In the genomic region with DNA sequence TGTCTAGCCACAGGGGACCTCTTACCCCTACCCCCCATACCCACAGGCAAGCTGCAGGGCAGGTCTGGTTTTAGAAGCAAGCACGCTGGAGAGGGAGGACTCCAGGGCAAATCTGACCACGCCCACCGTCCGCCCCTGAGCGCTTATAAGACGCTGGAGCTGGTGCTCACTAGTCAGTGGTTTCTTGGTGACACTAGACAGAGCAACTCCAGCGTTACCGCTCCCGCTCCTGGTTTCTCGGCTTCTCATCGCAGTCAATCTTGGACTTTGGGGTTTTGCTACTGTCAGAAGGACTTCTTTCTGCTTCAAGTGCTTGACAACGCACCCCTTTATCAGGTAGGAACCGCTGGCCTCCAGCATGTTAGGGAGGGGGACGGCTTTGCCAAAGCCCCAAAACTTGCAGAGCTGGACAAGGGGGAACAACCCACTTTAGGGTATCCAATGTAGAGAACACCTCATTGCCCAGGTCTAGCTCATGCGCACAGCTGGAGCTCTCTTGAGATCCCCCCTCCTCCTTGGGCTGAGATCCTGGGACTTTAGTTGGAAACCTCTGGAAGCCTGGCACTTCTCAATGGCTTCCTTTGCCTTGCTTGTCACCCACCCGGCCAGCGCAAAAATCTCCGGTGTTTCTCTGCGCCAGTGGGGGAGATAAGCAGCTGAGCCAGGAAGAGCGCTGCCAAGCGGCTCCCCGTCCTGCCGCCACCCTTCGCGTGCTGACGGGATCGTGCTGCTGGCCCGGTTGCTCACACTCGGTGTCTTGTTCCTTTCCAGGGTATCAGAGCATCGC, we compare ENCODE assay signal across 7 mouse cellular contexts. TPM values are rescaled to one million over a fixed set of nuclear protein-coding genes. Genes with fewer than 3 reads are reported as not detected.
DNase-seq lines count a peak whose midpoint lies in the region; ATAC-seq lines count a peak whose summit lies in the region.

A gene (plus strand): TSS at position 176 of the 787 bp plus-strand sequence.

- H3K36me3 ChIP-seq in limb, embryonic 15.5 days, result no peaks in the 10 kb centered on the region
- no peaks in the 10 kb centered on the region for H3K36me3 ChIP-seq in midbrain, embryonic 16.5 days (ENCODE audit: control insufficient read depth, insufficient read depth, low read length)
- H3K36me3 ChIP-seq in splenic B cell, adult 2 months (ENCODE audit: control insufficient read depth, insufficient read depth, low read length, poor library complexity, severe bottlenecking), result no peaks in the 10 kb centered on the region

- H3K4me1 ChIP-seq in limb, embryonic 15.5 days, result peaks cover 57% of the 10 kb centered on the region
- peaks cover 33% of the 10 kb centered on the region for H3K4me1 ChIP-seq in midbrain, embryonic 16.5 days (ENCODE audit: control insufficient read depth, insufficient read depth, low read length)

- H3K4me3 ChIP-seq in limb, embryonic 15.5 days, result peak within 1 kb of the TSS; percentile 48
- H3K4me3 ChIP-seq in midbrain, embryonic 16.5 days (ENCODE audit: low read depth, low read length), result peak within 1 kb of the TSS; percentile 38

- no peak within 1 kb of the TSS for H3K27ac ChIP-seq in limb, embryonic 15.5 days
- H3K27ac ChIP-seq in midbrain, embryonic 16.5 days (ENCODE audit: low read length), result no peak within 1 kb of the TSS

- H3K27me3 ChIP-seq in limb, embryonic 15.5 days, result peaks cover 52% of the 10 kb centered on the region
- H3K27me3 ChIP-seq in midbrain, embryonic 16.5 days (ENCODE audit: control insufficient read depth, insufficient read depth, low read depth, low read length), result peaks cover 28% of the 10 kb centered on the region
- H3K27me3 ChIP-seq in splenic B cell, adult 2 months (ENCODE audit: control insufficient read depth, insufficient read depth, low read length, poor library complexity, severe bottlenecking), result 0 out of 2 replicates have a peak, but pooled peaks cover 2% of the 10 kb centered on the region

- WGBS in limb, embryonic 15.5 days, result 1% methylated on average over 30 of the region's 30 CpGs
- 1% methylated on average over 30 of the region's 30 CpGs for WGBS in midbrain, embryonic 16.5 days

- peak; percentile 83 to 87 for DNase-seq in adrenal gland, adult 18-20 months (ENCODE audit: low spot score in 2 of 2)
- peak; percentile 59 to 83 for DNase-seq in gastrocnemius, postnatal 4 days (ENCODE audit: low spot score in 2 of 2)
- DNase-seq in splenic B cell, adult 2 months (ENCODE audit: low read depth, low spot score), result peak; percentile 79

- peak within 1 kb of the TSS; percentile 29; the same call in 1 of the 2 replicates for H3K9ac ChIP-seq in limb, embryonic 15.5 days
- H3K9ac ChIP-seq in midbrain, embryonic 16.5 days (ENCODE audit: low read depth, low read length), result 0 out of 2 replicates have a peak within 1 kb of the TSS, but pooled peaks have one; percentile 23

- peak; percentile 33 for ATAC-seq in common myeloid progenitor, adult 5-6 weeks (replicated peaks; ENCODE audit: low read depth, poor library complexity, severe bottlenecking)
- ATAC-seq in inflammation-experienced regulatory T-cells, adult 6 months, result peak; percentile 31
- no peak for ATAC-seq in limb, embryonic 15.5 days (ENCODE audit: insufficient number of reproducible peaks, low FRiP score, low TSS enrichment, low read depth)
- ATAC-seq in midbrain, embryonic 16.5 days, result no peak

- no peaks in the 10 kb centered on the region for H3K9me3 ChIP-seq in limb, embryonic 15.5 days
- no peaks in the 10 kb centered on the region for H3K9me3 ChIP-seq in midbrain, embryonic 16.5 days (replicated peaks; ENCODE audit: control insufficient read depth, low read length, poor library complexity, severe bottlenecking)

- H3K4me2 ChIP-seq in limb, embryonic 15.5 days, result peak within 1 kb of the TSS; percentile 75
- H3K4me2 ChIP-seq in midbrain, embryonic 16.5 days (ENCODE audit: low read length), result peak within 1 kb of the TSS; percentile 74

RNA-seq across cellular contexts. Expression of the gene that starts here (rescaled TPM):
- 10 to 100 TPM; 19.2 to 26.4 TPM for total RNA-seq in adrenal gland, adult 18-20 months (2021)
- not detected in 2 replicates for total RNA-seq in common myeloid progenitor, adult 5-6 weeks (2017)
- total RNA-seq in gastrocnemius, postnatal 4 days (2021), result 10 to 100 TPM in 1 of 2 experiments, 1 to 10 TPM in 1; 8.5 to 11.4 TPM
- not detected for polyA plus RNA-seq in inflammation-experienced regulatory T-cells, adult 6 months (2017; shearing (Covaris generic))
- polyA plus RNA-seq in limb, embryonic 15.5 days (2015; fragmentation: Nextera tagmentation; extraction: Ambion mirVana), result 7.3 and 7.7 TPM in 2 replicates
- 3.9 and 4.9 TPM in 2 replicates for polyA plus RNA-seq in midbrain, embryonic 16.5 days (2015; fragmentation: Nextera tagmentation; extraction: Ambion mirVana)

Comparison
In these comparisons a context has a peak if more than half of its experiments do, and no peak if none do; other contexts are left out.
1. Peak in ATAC-seq in common myeloid progenitor, adult 5-6 weeks; RNA of the gene not detected or under 1 TPM.
2. Peak in ATAC-seq in inflammation-experienced regulatory T-cells, adult 6 months; RNA of the gene not detected or under 1 TPM.